Mouse (Mus musculus): ENCODE data around the gene Syne3. TPM values are rescaled to one million over a fixed set of nuclear protein-coding genes. Genes with fewer than 3 reads are reported as not detected.
A peak's percentile ranks its signal among the peaks of the same experiment; 100 is the strongest.

Syne3 gene
- polyA plus RNA-seq, 1 experiment from 2014 or later: 3.0 TPM

DNA sequence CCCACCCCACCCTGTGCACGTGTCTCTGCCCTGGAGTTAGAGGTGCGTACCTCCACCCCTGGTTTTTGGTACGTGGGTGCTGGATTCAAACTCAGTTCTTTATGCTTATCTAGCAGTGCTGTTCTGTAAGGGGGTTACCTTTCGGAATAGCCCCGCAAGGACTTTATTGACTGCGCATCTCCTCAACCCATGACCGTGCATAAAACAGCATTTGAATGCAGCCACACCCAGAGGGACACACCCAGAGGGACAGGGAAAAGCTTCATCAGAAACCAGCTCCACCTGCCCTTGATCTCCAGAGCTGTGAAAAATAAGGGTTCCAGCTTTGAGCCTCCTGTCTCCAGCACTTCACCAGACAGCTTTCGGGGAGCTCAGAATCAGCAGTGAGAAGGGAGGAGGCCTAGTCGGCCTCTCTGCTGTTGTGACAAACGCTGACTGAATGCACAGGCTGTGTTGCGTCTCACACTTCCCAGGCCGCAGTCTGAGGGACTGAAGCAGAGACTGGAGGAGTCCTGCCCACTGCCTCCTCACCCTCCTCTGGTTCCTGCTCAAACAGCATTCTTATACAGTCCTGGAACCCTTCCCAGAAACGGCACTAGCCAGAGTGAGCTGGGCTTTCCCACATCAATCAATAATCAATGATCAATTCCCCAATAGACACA is 107.1 kb downstream of the Syne3 start:
- Histone ChIP-seq H3K4me3 (ENCODE audit: low read depth, low read length) (no peak overlapping the region), H3K4me1 (ENCODE audit: control insufficient read depth, insufficient read depth, low read length) (peaks cover 9% of the 10 kb centered on the region), H3K27me3 (replicated peaks; ENCODE audit: control insufficient read depth, insufficient read depth, low read length) (no peaks in the 10 kb centered on the region), H3K27ac (replicated peaks; ENCODE audit: low read depth, low read length) (no peak overlapping the region), H3K4me2 (ENCODE audit: low read depth, low read length) (no peak overlapping the region), H3K36me3 (ENCODE audit: control insufficient read depth, insufficient read depth, low read length) (no peaks in the 10 kb centered on the region), H3K9ac (ENCODE audit: low read depth, low read length) (no peak overlapping the region), H3K9me3 (ENCODE audit: control insufficient read depth, low read length) (no peaks in the 10 kb centered on the region)
- ATAC-seq (ENCODE audit: low read depth): no peak
- WGBS: 77% methylated on average over 13 of the region's 13 CpGs
- no peak for DNase-seq (ENCODE audit: low spot score)

DNA sequence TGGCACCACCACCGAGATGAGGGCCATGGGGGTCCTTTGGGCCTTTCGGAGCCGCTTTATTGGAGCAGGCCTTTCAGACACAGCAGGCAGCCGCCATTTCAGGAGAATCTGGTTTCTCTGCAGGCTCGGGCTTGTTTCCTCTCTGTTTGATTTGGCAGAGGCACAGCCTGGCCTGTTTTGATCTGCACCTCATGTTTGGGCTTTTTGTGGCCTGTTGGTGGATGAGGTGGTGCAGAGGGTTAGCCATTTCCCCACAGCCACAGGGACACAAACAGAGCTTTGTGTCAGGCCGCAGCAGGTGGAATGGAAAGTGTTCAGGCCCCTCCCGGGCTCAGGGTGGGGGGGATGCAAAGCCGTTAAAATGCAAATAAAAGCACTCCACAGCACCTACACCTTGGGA is 108.3 kb downstream of the Syne3 start:
- peak; percentile 78 for DNase-seq (ENCODE audit: low spot score)
- Histone ChIP-seq H3K27ac (replicated peaks; ENCODE audit: low read depth, low read length) (peak overlapping the region; percentile 74; the same call in 1 of the 2 replicates), H3K4me2 (ENCODE audit: low read depth, low read length) (no peak overlapping the region), H3K27me3 (replicated peaks; ENCODE audit: control insufficient read depth, insufficient read depth, low read length) (no peaks in the 10 kb centered on the region), H3K9me3 (ENCODE audit: control insufficient read depth, low read length) (no peaks in the 10 kb centered on the region), H3K9ac (ENCODE audit: low read depth, low read length) (peak overlapping the region; percentile 35; the same call in 1 of the 2 replicates), H3K4me1 (ENCODE audit: control insufficient read depth, insufficient read depth, low read length) (peaks cover 18% of the 10 kb centered on the region), H3K36me3 (ENCODE audit: control insufficient read depth, insufficient read depth, low read length) (no peaks in the 10 kb centered on the region), H3K4me3 (ENCODE audit: low read depth, low read length) (no peak overlapping the region)
- 40% methylated on average over 8 of the region's 8 CpGs for WGBS
- peak; percentile 37 for ATAC-seq (ENCODE audit: low read depth)

DNA sequence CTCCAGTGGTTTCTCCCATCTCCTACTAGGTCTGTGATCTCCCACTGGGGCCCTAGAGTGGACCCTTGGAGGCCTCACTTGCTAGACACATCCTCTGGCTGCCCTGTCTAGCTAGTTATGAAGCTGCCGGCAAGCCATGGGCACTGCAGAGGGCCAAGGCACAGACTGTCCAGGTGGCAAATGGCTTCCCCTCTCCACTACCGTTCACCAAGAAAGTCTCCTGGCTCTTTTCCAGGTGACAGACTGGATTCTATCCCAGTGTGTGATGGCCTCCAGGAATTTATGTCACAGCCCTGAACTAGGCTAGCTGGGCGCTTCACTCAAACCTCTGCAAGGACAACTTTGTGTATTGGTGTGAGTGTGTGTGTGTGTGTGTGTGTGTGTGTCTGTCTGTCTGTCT is 109.8 kb downstream of the Syne3 start:
- H3K27ac ChIP-seq (replicated peaks; ENCODE audit: low read depth, low read length): no peak overlapping the region
- H3K4me1 ChIP-seq (ENCODE audit: control insufficient read depth, insufficient read depth, low read length): peaks cover 21% of the 10 kb centered on the region
- no peak for ATAC-seq (ENCODE audit: low read depth)
- 68% methylated on average over 3 of the region's 3 CpGs for WGBS
- H3K36me3 ChIP-seq (ENCODE audit: control insufficient read depth, insufficient read depth, low read length): no peaks in the 10 kb centered on the region
- no peak overlapping the region for H3K4me3 ChIP-seq (ENCODE audit: low read depth, low read length)
- H3K9ac ChIP-seq (ENCODE audit: low read depth, low read length): no peak overlapping the region
- H3K4me2 ChIP-seq (ENCODE audit: low read depth, low read length): no peak overlapping the region
- no peaks in the 10 kb centered on the region for H3K9me3 ChIP-seq (ENCODE audit: control insufficient read depth, low read length)
- H3K27me3 ChIP-seq (replicated peaks; ENCODE audit: control insufficient read depth, insufficient read depth, low read length): no peaks in the 10 kb centered on the region
- no peak for DNase-seq (ENCODE audit: low spot score)

DNA sequence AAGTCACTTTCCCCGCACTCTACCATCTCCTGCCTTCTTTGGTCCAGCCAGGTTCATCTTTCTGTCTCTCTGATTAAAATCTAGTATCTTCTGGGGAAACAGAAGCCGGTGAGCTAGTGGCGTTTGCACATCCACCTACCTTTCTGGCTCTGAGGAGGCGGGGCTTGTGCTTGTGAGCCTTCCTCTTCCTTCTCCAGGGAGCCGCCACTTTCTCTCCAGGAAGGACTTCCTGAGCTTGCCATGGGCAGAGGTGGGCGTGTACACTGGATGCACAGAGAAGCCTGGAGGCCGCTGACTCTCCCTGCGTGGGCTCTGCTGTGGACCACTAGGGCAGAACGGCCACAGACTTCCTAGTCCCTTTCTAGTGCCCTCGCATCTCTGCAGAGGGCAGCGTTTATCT is 110.4 kb downstream of the Syne3 start:
- H3K27ac ChIP-seq (replicated peaks; ENCODE audit: low read depth, low read length): no peak overlapping the region
- 62% methylated on average over 11 of the region's 11 CpGs for WGBS
- no peak for DNase-seq (ENCODE audit: low spot score)
- H3K27me3 ChIP-seq (replicated peaks; ENCODE audit: control insufficient read depth, insufficient read depth, low read length): no peaks in the 10 kb centered on the region
- no peak overlapping the region for H3K4me3 ChIP-seq (ENCODE audit: low read depth, low read length)
- no peak overlapping the region for H3K4me2 ChIP-seq (ENCODE audit: low read depth, low read length)
- no peak for ATAC-seq (ENCODE audit: low read depth)
- no peaks in the 10 kb centered on the region for H3K36me3 ChIP-seq (ENCODE audit: control insufficient read depth, insufficient read depth, low read length)
- H3K9ac ChIP-seq (ENCODE audit: low read depth, low read length): no peak overlapping the region
- H3K4me1 ChIP-seq (ENCODE audit: control insufficient read depth, insufficient read depth, low read length): peaks cover 19% of the 10 kb centered on the region
- H3K9me3 ChIP-seq (ENCODE audit: control insufficient read depth, low read length): no peaks in the 10 kb centered on the region

DNA sequence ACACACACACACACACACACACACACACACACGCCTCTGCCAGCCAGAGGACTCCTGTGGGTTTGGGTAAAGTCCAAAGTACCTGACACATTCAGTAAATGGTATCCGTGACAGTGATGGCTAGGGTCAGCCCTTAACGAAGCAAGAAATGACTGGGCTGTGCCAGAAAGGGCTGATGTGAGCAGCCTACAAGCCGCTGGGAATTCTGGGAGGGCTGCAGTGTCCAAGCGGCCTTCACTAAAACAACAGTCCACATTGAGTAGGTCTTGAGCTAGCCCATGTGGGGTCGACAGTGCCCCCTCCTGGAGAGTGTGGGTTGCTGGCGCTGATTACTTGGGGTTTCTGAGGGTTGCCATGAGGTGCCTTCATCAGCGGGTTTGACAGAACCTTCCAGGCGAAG is 110.9 kb downstream of the Syne3 start:
- Histone ChIP-seq H3K36me3 (ENCODE audit: control insufficient read depth, insufficient read depth, low read length) (no peaks in the 10 kb centered on the region), H3K9me3 (ENCODE audit: control insufficient read depth, low read length) (no peaks in the 10 kb centered on the region), H3K27me3 (replicated peaks; ENCODE audit: control insufficient read depth, insufficient read depth, low read length) (no peaks in the 10 kb centered on the region), H3K4me2 (ENCODE audit: low read depth, low read length) (no peak overlapping the region), H3K4me3 (ENCODE audit: low read depth, low read length) (no peak overlapping the region), H3K4me1 (ENCODE audit: control insufficient read depth, insufficient read depth, low read length) (peaks cover 14% of the 10 kb centered on the region), H3K9ac (ENCODE audit: low read depth, low read length) (no peak overlapping the region), H3K27ac (replicated peaks; ENCODE audit: low read depth, low read length) (no peak overlapping the region)
- DNase-seq (ENCODE audit: low spot score) (no peak), ATAC-seq (ENCODE audit: low read depth) (no peak)
- 74% methylated on average over 9 of the region's 9 CpGs for WGBS

DNA sequence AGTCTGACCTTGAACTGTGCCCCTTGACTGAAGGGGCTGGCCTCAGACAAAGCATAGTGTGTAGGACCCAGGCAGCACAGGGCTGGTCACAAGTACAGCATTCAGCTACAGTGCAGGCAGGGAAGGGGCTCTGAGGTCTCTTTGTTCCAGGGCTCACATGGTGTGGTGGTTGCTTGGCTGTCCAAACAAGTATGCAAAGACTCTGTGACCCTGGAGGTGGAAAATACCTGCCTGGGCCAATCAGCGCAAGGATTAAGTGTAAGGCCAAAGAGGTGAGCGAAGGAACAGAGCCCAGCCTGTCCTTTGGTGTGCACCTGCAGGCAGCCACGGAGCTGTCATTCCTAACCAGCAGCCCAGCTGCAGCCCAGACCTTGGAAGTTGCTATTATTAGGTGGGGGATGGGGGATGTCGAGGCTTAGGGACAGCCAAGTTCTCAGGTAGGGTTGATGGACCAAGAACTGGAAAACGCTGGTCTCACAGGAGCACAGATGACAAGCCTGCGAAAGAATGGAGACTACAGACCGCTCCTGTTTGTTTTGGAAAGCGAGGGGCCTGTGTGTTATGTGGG is 112.5 kb downstream of the Syne3 start:
- Histone ChIP-seq H3K27ac (replicated peaks; ENCODE audit: low read depth, low read length) (peak overlapping the region; percentile 17), H3K4me3 (ENCODE audit: low read depth, low read length) (no peak overlapping the region), H3K4me2 (ENCODE audit: low read depth, low read length) (no peak overlapping the region), H3K9ac (ENCODE audit: low read depth, low read length) (no peak overlapping the region), H3K27me3 (replicated peaks; ENCODE audit: control insufficient read depth, insufficient read depth, low read length) (no peaks in the 10 kb centered on the region), H3K36me3 (ENCODE audit: control insufficient read depth, insufficient read depth, low read length) (no peaks in the 10 kb centered on the region), H3K9me3 (ENCODE audit: control insufficient read depth, low read length) (no peaks in the 10 kb centered on the region), H3K4me1 (ENCODE audit: control insufficient read depth, insufficient read depth, low read length) (peaks cover 14% of the 10 kb centered on the region; the same call in 1 of the 2 replicates)
- 40% methylated on average over 8 of the region's 8 CpGs for WGBS
- peak; percentile 73 for ATAC-seq (ENCODE audit: low read depth)
- DNase-seq (ENCODE audit: low spot score): peak; percentile 58

DNA sequence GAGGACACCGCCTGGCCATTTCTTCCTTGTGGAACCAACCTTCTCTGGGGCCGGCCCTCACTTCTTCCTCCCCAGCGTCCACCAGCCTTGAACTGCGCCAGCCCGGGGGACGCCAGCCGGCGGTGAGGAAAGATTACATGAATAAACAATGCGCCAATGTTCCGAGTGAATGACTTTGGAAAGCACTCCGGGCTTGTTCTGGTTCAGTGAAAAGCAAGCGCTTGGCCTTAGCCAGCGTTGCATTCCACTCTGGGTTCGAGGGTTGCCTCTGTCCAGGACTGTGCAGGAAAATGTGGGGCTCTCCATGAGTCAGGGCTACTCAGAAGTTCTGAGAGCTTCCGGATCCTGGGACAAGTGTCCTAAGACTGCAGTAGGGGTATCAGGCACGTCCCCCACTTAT is 113.0 kb downstream of the Syne3 start:
- Histone ChIP-seq H3K27ac (replicated peaks; ENCODE audit: low read depth, low read length) (peak overlapping the region; percentile 17), H3K4me1 (ENCODE audit: control insufficient read depth, insufficient read depth, low read length) (peaks cover 14% of the 10 kb centered on the region; the same call in 1 of the 2 replicates), H3K4me2 (ENCODE audit: low read depth, low read length) (no peak overlapping the region), H3K9me3 (ENCODE audit: control insufficient read depth, low read length) (no peaks in the 10 kb centered on the region), H3K27me3 (replicated peaks; ENCODE audit: control insufficient read depth, insufficient read depth, low read length) (no peaks in the 10 kb centered on the region), H3K9ac (ENCODE audit: low read depth, low read length) (no peak overlapping the region), H3K36me3 (ENCODE audit: control insufficient read depth, insufficient read depth, low read length) (no peaks in the 10 kb centered on the region), H3K4me3 (ENCODE audit: low read depth, low read length) (no peak overlapping the region)
- DNase-seq (ENCODE audit: low spot score) (peak; percentile 63), ATAC-seq (ENCODE audit: low read depth) (peak; percentile 55)
- 56% methylated on average over 16 of the region's 16 CpGs for WGBS

DNA sequence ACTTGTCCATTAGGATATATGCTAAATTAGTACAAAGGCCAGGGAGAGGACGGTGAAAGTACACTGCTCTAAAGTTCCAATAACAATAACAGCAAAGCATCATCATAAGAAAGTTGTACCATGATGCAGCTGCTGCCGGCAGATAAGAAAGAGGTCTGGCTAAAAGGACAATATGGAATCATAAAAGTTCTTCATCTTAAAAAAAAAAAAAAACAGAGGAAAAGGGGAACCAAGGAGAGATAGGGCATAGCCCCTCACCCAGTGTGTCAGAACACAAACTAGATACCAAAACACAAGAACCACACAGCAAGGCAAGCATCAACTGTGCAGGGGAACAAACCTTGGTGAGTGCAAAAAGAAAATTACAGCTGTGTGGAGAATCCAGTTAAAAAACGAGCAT is 117.4 kb downstream of the Syne3 start:
- Histone ChIP-seq H3K4me3 (ENCODE audit: low read depth, low read length) (no peak overlapping the region), H3K27me3 (replicated peaks; ENCODE audit: control insufficient read depth, insufficient read depth, low read length) (no peaks in the 10 kb centered on the region), H3K27ac (replicated peaks; ENCODE audit: low read depth, low read length) (no peak overlapping the region), H3K9ac (ENCODE audit: low read depth, low read length) (no peak overlapping the region), H3K36me3 (ENCODE audit: control insufficient read depth, insufficient read depth, low read length) (no peaks in the 10 kb centered on the region), H3K4me1 (ENCODE audit: control insufficient read depth, insufficient read depth, low read length) (peaks cover 10% of the 10 kb centered on the region; the same call in 1 of the 2 replicates), H3K4me2 (ENCODE audit: low read depth, low read length) (no peak overlapping the region), H3K9me3 (ENCODE audit: control insufficient read depth, low read length) (no peaks in the 10 kb centered on the region)
- DNase-seq (ENCODE audit: low spot score) (no peak), ATAC-seq (ENCODE audit: low read depth) (no peak)
- WGBS: 92% methylated on average over 3 of the region's 3 CpGs

DNA sequence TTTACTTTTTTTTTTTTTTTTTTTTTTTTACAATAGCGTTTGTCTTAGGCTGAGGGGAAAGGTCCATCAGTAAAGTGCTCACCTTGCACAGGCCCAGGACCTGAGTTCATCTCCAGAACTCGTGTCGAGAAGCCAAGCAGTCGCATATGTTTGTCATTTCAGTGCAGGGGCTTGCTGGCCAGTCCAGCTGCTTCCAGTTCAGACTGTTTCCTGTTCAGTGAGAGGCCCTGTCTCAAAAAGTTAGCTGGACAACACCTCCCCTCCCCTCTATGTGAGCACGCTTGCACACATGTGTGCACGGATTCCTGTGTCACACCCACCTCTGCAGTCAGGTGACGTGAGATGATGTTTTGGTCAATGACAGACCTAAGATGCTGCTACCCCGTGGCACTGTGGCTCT is 119.5 kb downstream of the Syne3 start:
- Histone ChIP-seq H3K4me2 (ENCODE audit: low read depth, low read length) (no peak overlapping the region), H3K9me3 (ENCODE audit: control insufficient read depth, low read length) (no peaks in the 10 kb centered on the region), H3K4me1 (ENCODE audit: control insufficient read depth, insufficient read depth, low read length) (no peaks in the 10 kb centered on the region), H3K27ac (replicated peaks; ENCODE audit: low read depth, low read length) (no peak overlapping the region), H3K27me3 (replicated peaks; ENCODE audit: control insufficient read depth, insufficient read depth, low read length) (no peaks in the 10 kb centered on the region), H3K4me3 (ENCODE audit: low read depth, low read length) (no peak overlapping the region), H3K9ac (ENCODE audit: low read depth, low read length) (no peak overlapping the region), H3K36me3 (ENCODE audit: control insufficient read depth, insufficient read depth, low read length) (no peaks in the 10 kb centered on the region)
- WGBS: 53% methylated on average over 8 of the region's 8 CpGs
- DNase-seq (ENCODE audit: low spot score) (no peak), ATAC-seq (ENCODE audit: low read depth) (no peak)

Data from embryonic facial prominence, embryonic 14.5 days (tissue).